Mouse (Mus musculus): ENCODE measurements around the gene Fcrl5.

The Fcrl5 gene

GRCm38 (mm10) chr3:87500088-87501055 lies 64.8 kb downstream of the Fcrl5 start:
- no peak for DNase-seq (ENCODE audit: low read depth, low spot score)

DNA sequence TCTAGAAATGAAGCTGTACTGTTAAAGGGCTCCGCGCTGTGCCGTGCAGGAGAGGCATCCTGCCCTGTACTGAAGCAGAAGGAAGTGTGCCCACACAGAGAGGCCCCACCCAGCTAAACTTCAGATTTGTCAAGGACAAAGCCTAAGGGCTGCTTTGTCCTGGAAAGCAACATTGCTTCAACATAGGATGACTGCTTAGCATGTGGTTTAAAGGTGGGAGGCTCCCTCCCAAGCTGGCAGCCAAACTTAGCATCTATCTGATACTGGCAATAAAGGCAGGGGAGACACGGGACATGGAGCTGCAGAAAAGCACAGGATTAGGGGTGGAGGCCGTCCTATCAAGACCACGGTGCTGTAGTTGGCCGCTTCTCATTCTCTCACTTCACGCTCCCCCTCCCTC lies 65.6 kb downstream of the Fcrl5 start:
- no peak for DNase-seq (ENCODE audit: low read depth, low spot score)

DNA sequence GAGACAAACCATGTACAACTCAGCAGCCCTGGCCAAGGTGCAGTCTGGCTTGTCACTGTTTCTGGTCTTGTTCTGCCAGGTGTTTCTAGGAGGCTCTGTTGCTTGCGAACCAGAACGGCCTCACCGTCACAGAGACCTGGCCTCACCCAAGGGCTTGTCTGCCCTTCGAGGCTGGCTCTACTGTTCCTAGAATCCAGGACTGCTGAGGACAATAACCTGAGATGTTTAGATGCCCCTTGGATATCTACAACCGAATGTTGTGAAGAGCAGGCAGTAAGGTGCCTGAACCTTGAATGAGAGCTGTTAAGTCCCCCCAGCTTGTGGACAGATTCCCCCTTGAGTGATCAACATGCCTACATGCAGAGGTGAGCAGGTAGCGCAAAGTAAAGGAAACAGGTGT lies 67.2 kb downstream of the Fcrl5 start:
- no peak for DNase-seq (ENCODE audit: low read depth, low spot score)

GRCm38 (mm10) chr3:87504330-87504729 lies 68.8 kb downstream of the Fcrl5 start:
- no peak for DNase-seq (ENCODE audit: low read depth, low spot score)

DNA sequence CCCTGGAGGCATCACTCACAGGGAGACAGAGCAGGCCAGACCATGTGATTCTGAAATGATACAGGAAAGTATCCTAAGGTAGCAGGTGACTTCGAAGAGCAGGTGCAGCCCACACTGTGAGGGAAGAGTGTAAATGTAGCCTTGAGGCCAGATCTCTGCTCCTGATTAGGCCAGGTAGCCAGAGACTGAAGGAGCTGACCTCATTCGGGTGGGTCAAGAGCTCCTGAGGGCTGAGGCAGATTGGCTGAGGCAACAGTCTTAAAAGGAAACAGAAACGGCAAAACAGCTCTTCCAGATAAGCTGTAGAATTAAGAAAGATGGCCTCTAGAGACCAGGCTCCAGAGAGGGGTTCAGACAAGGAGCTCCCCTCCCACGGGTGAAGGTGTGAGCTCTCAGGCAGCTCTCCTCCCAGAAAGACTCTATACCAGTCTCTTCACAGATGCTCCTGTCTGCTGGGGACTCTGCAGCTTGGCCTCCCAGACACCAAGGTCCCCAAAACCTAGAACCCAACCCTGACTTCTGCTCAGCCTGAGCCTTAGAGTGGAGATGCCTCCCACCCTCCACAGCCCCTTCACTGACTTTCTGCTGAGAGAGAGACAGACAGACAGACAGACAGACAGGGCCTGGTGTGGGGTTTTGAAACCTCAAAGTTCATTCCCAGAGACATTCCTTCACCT lies 69.3 kb downstream of the Fcrl5 start:
- no peak for DNase-seq (ENCODE audit: low read depth, low spot score)

DNA sequence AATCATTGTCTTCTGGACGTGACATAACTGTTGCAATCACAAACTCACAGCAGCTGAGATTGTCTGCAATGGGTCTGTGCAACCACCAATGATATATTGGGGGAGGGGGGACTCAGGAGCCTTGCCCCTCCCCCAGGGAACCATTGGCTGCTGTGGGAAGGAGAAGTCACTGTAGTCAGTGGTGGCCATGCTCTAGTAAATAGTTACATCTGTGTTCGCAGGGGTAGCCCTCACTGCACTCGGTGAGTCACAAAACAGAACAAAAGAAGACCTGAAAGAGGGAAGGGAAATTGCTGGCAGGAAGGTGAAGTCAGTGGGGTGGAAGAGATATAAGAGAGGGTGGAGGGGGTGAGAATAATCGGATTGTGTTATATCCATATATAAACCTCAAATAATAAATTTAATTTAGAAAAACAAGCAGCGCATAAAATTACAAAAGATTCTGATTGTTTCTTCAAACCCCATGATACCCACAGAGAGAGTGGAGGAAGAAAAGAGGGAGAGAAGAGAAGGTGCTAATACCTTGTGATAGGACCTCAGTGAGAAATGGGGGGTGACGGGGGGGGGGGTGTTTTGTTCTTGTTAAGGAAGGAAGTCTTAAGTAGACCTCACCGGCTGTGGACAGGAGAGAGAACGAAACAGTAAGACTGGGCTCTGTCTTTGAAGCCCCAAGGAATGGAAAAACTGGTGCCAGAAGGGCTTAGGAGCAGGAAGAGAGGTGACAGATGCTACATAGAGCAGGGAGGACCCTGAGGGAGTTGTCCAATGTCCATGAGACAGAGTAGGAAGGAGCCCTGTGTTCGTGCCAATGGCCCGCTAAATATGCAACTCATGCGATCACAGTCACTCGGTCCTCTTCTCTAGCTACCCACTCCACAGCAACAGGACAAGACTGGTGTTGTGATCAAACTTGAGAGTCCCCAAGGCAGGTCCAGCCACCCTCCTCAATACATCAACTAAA lies 71.2 kb downstream of the Fcrl5 start:
- DNase-seq (ENCODE audit: low read depth, low spot score): no peak

DNA sequence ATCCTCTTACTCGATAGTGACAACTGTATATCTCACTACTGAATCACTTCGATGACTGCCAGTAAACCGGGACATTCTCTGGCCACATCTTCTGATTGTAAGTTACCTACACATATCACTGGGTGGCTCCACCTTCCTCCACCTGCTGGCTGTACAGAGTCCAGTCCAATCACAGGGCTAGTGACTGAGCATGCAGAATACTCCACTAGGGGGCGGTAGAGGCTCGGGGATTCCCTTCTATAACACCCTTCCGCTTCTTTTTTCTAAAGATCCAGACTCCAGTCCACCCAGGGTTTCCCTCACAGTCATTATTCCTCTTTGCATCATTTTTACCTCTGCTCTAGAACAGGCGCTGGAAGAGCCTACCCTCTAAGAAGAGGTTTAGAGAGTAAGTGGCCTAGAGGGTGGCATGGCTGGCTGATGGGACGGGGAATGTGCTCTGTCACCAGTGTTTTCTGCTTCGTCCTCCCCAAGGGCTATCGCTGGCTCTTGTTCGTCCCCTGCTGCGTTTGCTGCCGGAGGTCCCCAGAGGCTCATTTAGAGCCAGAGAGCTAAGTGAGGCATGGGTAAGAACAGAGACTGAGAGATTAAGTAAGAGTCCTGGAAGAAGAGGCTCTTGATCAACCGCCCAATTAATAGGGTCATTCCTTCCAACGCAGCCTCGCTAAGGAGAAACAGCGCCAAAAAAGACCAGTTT lies 72.8 kb downstream of the Fcrl5 start:
- DNase-seq (ENCODE audit: low read depth, low spot score): peak; percentile 39

DNA sequence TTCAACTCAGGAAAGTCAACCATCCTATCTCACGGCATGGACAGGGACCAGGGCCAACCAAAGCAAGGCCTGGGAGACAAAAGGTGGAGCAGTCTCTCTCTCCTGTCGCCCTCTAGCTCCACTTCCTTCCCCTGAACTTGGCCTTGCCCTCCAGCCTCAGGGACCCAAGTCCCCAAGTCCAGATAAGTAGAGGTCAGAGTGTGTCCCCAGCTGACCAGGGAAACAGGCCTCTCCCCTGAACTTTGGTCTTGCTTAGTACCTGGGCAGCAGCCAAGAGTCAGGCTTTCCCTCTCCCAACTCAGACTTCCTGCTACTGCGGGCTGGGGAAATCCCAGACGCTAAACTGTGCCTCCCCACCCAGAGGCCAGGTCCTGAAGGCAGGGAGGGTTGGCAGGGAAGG lies 73.5 kb downstream of the Fcrl5 start:
- no peak for DNase-seq (ENCODE audit: low read depth, low spot score)

GRCm38 (mm10) chr3:87510832-87511231 lies 75.3 kb downstream of the Fcrl5 start:
- DNase-seq (ENCODE audit: low read depth, low spot score): no peak

- no peak for DNase-seq (ENCODE audit: low read depth, low spot score)
Observed at GRCm38 (mm10) chr3:87511971-87512765, 76.6 kb downstream of the Fcrl5 start.

DNA sequence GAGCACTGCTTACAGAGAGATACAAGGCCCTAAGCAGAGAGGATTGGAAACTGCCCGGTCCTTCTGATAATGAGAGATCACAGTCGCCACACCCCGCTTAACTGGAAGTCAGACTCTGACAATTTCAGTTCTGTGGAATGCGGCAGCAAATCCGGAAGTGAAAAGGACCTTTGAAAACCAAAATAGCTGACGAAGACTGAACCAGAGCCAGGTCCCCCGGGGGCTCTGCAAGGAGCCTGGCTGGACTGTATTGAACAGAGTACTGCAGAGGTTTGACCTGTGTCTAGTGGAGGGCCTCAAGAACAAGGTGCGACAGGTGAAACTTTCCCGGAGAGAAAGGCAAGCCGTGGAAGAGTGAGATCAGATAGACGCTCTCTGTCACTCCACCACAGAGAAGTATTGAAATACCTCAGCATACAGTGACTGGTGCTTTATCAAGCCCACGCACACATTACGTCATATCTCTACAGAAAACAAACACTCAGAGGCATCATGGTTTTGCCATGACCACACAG lies 80.1 kb downstream of the Fcrl5 start:
- no peak for DNase-seq (ENCODE audit: low read depth, low spot score)

- DNase-seq (ENCODE audit: low read depth, low spot score): no peak
Observed at GRCm38 (mm10) chr3:87518425-87518824, 82.9 kb downstream of the Fcrl5 start.

DNA sequence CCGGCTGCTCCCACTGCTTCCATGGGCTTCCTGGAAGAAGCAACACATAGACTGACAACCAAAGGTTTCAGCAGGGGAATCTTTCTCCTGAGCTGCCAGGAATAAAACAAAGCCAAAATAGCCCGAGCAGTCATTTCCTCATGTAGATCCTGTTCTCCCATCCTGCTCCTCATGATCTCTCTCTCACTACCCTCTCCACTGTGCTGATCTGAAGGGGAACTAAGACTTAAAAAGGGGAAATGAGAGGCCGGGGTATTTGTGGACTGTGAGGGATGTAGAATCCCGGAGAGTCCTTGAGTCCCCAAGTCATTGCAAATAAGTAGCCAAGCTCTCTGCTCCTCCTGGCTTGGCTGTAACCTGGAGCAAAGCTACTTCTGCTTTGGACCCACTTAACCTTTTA lies 85.6 kb downstream of the Fcrl5 start:
- DNase-seq (ENCODE audit: low read depth, low spot score): no peak

DNA sequence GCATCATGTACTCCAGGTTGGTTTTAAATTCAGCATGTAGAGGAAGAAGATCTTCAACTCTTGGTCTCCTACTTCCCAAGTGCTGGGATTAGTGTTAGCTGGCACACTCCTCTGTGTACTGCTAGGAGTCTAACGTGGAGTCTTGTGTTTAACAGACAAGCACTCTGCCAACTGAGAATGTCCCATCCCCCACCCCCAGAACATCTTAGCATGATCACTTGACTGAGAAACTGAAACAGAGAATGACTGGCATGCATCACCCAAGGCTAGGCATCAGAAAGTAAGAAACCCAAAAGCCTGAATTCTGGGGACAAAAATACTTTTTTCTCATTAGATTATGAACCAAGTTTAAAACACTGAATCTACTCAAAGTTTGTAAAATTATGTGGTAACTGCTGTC lies 86.3 kb downstream of the Fcrl5 start:
- no peak for DNase-seq (ENCODE audit: low read depth, low spot score)

GRCm38 (mm10) chr3:87523701-87524100 lies 88.1 kb downstream of the Fcrl5 start:
- DNase-seq (ENCODE audit: low read depth, low spot score): no peak

DNA sequence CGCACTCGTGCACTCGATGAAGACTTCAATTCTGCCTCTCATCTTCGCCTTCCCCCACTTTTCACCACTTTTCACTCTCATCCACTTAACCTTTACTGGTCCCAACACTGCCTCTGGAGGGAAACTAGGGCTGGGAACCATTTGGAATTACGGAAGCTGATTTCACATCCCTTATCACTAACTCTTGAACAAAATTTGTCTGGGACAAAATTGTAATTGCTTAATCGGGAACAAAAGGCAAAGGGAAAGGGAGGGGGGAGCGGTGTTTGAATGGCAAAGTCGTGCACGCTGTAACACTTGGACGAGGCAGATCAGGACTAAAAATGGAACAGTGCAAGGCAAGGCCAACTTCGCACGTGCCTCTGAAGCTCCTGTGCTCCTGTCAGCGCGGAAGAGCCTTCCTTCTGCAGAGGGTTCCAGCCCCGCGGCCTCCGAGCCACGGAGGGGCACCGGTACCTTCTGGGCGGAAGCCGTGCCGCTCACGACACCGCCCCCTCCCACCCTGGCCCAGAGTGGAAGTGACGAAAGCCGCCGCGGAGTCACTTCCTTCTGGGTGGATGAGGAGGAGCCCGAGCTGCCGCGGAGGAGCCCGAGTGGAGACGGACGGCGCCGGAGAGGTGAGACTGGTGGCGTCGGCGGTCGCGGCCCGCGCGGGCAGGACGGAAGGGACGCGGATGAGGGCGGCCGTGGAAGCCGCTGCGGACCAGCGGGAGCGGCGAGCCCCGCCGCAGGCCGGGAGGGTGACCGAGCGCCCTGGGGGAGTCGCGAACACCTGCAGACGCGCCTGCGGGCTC lies 89.7 kb downstream of the Fcrl5 start, which contains the start of gene Etv3:
TSS of gene Etv3 (plus strand) at position 365 of the 794 bp plus-strand sequence.
- peak; percentile 24 for DNase-seq (ENCODE audit: low read depth, low spot score)

- DNase-seq (ENCODE audit: low read depth, low spot score): no peak
Observed at GRCm38 (mm10) chr3:87525837-87526570, 90.4 kb downstream of the Fcrl5 start.

DNA sequence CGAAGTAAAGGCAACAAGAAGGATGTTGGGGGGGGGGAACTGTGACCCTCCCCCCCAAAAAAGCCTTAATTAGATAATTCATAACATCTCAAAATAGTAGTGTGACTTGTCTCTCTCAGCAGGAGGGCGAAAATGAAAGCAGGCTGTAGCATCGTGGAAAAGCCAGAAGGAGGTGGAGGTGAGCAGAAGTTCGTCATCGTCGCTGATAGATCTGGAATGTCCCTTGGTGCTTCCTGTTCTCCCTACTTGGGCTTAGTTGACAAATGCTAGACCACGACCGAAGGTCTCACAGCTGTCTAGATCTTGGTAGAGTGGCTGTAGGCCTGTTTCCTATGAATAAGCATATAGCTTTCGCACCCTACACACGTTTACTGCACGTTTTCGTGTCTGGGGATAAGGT lies 91.6 kb downstream of the Fcrl5 start:
- no peak for DNase-seq (ENCODE audit: low read depth, low spot score)
